Mouse (Mus musculus) monocyte, adult 59 days (primary cell): Measurements from ENCODE around the gene 4933414I15Rik. TPM values are rescaled to one million over a fixed set of nuclear protein-coding genes. Genes with fewer than 3 reads are reported as not detected.

ENCODE experiments used
- total RNA-seq, 2 experiments: library from RNA; stranded (reverse); gene quantifications; one replicate each; pipeline ENCODE4 v1.2.4; 2023

The 4933414I15Rik gene
- not detected for total RNA-seq

DNA sequence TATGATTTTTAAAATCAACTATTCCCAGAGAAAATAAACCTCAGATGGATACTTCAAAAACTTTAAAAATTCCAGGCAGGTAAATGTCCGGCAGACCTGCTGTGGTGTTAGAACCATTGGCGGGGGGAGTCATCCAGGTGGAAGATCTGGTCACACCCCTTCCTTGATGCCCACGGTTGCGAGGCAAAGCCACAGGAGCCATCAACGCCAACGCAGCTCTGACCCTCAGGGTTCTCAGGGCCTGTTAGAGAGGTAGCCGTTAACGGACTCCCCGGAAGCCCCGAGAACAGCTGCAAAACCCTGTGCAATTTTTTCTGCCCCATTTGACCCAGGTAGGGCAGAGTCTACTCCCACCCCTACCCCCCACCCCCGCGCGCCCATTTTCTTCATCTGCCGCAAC is at the start of gene 4933414I15Rik:
4933414I15Rik (minus strand) TSS at position 260 of the 400 bp plus-strand sequence.

DNA sequence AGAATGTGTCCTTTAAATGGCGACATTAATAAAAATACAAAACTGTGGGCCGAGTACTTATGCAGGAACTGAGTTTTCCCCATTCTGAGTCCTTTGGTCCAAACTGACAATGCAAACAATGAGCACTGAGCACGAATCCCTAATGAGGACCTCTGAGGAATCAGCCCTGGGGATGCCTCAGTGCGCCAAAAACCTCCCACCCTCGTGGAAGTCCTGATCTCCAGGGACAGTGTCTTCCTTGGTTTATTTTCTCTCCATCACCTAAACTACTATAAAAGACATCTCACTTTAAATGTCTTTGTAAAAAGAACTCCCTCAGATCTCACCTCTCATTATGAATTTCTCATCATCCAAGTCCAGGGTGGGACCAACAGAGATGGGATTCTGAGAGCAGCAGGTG is 38.1 kb upstream of the 4933414I15Rik start, which contains the start of gene Olfr1377:
Olfr1377 (plus strand) TSS at position 301 of the 400 bp plus-strand sequence.

DNA sequence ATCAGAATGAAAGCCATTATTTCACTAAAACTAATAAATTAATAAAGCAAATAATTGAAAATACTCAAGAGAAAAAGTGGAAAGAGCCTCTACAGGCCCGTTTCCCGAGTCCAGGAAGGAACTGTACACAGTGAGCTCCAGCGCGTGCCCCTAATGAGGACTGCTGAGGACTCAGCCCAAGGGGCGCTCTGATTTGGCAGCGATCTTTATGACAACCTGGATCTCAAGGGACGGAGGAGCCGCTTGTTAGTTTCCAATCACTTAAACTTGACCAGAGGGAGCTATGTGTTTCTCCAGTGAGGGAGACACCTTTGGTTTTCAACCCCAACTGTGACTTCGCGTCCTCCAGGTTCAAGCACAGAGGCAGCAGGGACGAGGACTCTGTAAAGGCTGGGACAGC is 22.7 kb upstream of the 4933414I15Rik start, which contains the start of gene Olfr1378:
Olfr1378 (plus strand) TSS at position 301 of the 400 bp plus-strand sequence.

DNA sequence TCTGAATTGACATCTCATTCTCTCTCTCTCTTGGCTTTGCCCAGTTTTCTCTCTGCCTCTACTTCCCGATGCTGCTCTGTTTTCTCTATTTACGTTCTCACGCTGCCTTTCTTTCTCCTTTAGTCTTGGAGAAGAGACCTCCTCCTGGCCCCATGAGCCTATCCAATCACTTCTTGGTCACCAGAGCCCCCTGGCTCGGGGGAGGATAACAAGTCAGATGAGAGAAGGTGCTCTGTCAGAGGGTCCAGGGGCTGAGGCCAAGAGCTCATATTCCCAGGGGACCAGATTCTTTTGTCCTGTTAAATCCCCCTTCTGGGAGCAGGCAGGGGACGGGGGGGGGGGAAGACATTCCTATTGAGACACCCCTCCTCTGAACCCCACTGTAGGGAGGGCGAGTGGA is 10.1 kb upstream of the 4933414I15Rik start, which contains the start of gene Prop1:
Prop1 (minus strand) TSS at position 101 of the 400 bp plus-strand sequence.

DNA sequence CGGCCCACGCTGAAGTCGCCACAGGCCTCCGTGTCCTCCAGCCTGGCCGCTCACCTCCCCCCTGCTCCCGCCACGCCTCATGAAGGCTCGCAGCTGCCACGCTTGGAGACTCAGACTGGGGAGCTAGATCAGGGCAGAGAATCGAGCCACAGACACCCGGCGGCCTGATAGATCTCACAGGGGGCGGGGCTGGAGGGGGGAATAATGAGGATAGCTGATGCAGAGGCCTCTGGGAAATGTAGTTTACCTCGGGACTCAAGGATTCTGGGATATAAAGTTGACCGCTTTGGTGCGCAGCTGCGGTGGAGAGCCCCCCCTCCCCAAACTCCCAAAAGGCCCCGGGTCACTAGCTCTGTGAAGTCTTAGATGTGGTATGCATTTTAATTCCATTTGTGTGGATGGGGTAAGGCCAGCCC is 12.1 kb downstream of the 4933414I15Rik start, which contains the start of gene Zfp354b:
Zfp354b (minus strand) TSS at position 183 of the 416 bp plus-strand sequence.

DNA sequence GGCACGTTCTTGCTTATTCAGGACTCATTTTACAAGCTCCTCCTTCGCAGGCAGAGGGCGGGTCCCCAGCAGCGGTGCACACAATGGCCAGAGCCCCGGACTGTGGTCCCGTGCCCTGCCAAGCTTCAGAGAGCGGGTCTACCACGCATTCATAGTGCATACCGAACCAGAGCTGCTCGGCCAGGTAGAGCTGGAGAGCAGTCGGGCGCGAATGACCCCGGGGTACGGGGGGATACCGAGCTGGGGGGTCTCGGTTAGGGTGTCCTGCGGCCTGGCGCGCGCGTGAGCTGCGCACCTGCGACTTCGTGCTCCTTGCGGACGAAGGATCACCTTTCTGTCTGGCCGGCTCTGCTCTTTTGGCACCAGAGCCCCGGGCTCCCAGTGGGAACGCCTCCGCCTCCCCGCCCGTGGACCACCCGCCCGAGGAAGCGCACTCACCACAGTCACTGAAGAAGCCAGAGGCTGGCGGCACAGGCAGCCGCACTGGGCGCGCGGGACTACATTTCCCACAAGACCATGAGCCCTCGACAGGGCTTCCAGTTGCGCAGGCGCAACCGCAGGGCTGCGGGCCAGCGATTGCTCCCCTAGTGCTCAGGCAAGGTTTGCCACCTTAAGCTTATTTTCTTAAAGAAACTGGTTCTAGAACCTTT is 27.8 kb downstream of the 4933414I15Rik start, which contains the start of gene Zfp2:
Zfp2 (minus strand) TSS at position 495 of the 650 bp plus-strand sequence.

Other genes with a start within 250 kb of the 4933414I15Rik start
- gene Zfp354c, start 116.0 kb downstream of the 4933414I15Rik start, total RNA-seq, result under 1 TPM; 0.50 to 0.88 TPM
- gene Zfp879, start 102.2 kb downstream of the 4933414I15Rik start, total RNA-seq, result not detected
- not detected for gene Grm6, start 93.1 kb downstream of the 4933414I15Rik start, total RNA-seq
- not detected for gene Zfp454, start 56.1 kb downstream of the 4933414I15Rik start, total RNA-seq
- gene Zfp2, start 27.6 kb downstream of the 4933414I15Rik start, total RNA-seq, result under 1 TPM; 0.50 to 0.52 TPM
- not detected for gene Zfp354b, start 12.1 kb downstream of the 4933414I15Rik start, total RNA-seq
- not detected for gene Prop1, start 10.0 kb upstream of the 4933414I15Rik start, total RNA-seq
- not detected for gene Olfr1378, start 22.8 kb upstream of the 4933414I15Rik start, total RNA-seq
- not detected for gene Olfr1377, start 38.2 kb upstream of the 4933414I15Rik start, total RNA-seq
- gene Olfr51, start 59.8 kb upstream of the 4933414I15Rik start, total RNA-seq, result not detected
- not detected for gene Olfr54, start 70.5 kb upstream of the 4933414I15Rik start, total RNA-seq
- gene Olfr1375, start 104.3 kb upstream of the 4933414I15Rik start, total RNA-seq, result not detected
- not detected for gene Zfp354a, start 115.5 kb upstream of the 4933414I15Rik start, total RNA-seq